Comparison of ENCODE assay signal across 8 mouse cellular contexts in genomic region chr17:9031241-9032141, GRCm38 (mm10). TPM values are rescaled to one million over a fixed set of nuclear protein-coding genes. Genes with fewer than 3 reads are reported as not detected.
DNase-seq lines count a peak whose midpoint lies in the region; ATAC-seq and TF ChIP-seq lines count a peak whose summit lies in the region.

No protein-coding gene starts in this region.

- no peaks in the 10 kb centered on the region for H3K9me3 ChIP-seq in hindbrain, embryonic 16.5 days (ENCODE audit: control insufficient read depth, low read length)

- H3K9ac ChIP-seq in hindbrain, embryonic 16.5 days (ENCODE audit: low read depth, low read length), result peak overlapping the region; percentile 28

- POLR2A ChIA-PET in Patski (lab: Charles Lee), result no interaction called here

- ATAC-seq in Patski, result peak; percentile 82
- ATAC-seq in hindbrain, embryonic 16.5 days, result peak; percentile 90

- H3K4me2 ChIP-seq in hindbrain, embryonic 16.5 days (ENCODE audit: low read length), result peak overlapping the region; percentile 36

- peak overlapping the region; percentile 65 for H3K27ac ChIP-seq in hindbrain, embryonic 16.5 days (ENCODE audit: low read depth, low read length)

- H3K27me3 ChIP-seq in Patski, result peaks cover 6% of the 10 kb centered on the region
- no peaks in the 10 kb centered on the region for H3K27me3 ChIP-seq in hindbrain, embryonic 16.5 days (replicated peaks; ENCODE audit: control insufficient read depth, insufficient read depth, low read length)

- no peak overlapping the region for H3K4me3 ChIP-seq in hindbrain, embryonic 16.5 days (ENCODE audit: low read length)

- no peak for DNase-seq in Patski (ENCODE audit: low read depth, low spot score)
- DNase-seq in cerebellum, postnatal 14 days, result peak; percentile 95 to 96
- DNase-seq in gastrocnemius, adult 18-20 months (ENCODE audit: low spot score), result peak; percentile 88
- peak; percentile 73 for DNase-seq in left cerebral cortex, adult 11 months (ENCODE audit: low spot score)
- DNase-seq in lung, postnatal 36 days, result peak; percentile 79
- DNase-seq in right cerebral cortex, adult 18-20 months, result peak; percentile 85
- peak; percentile 33 for DNase-seq in urinary bladder, postnatal 10 days (ENCODE audit: low spot score)

- peaks cover 18% of the 10 kb centered on the region for H3K4me1 ChIP-seq in hindbrain, embryonic 16.5 days (ENCODE audit: control insufficient read depth, insufficient read depth, low read depth, low read length)

- in situ Hi-C loops in Patski (cut with MboI; ENCODE audit: low pct_unique_long_range_greater_than_20kb), result loop anchor here (10.0 kb wide), 1 partner anchor 133 kb away; no protein-coding TSS in a partner anchor

- CTCF ChIA-PET in Patski (lab: Charles Lee), result interaction anchor here (0.9 to 2.2 kb wide), 7 partner anchors 10 to 715 kb away, joined by 3 to 10 read pairs (median 6); no protein-coding TSS in a partner anchor

- H3K36me3 ChIP-seq in hindbrain, embryonic 16.5 days (ENCODE audit: control insufficient read depth, insufficient read depth, low read length), result no peaks in the 10 kb centered on the region

- 12% methylated on average over 24 of the region's 24 CpGs for whole genome bisulfite sequencing in hindbrain, embryonic 16.5 days

- TF ChIP-seq CTCF in Patski (IDR thresholded peaks at IDR 0.05), result peak; percentile 93

RNA-seq across cellular contexts. Expression of gene 1700010I14Rik, which starts 43.4 kb away (rescaled TPM):
- 3.9 TPM for polyA plus RNA-seq in Patski (2021)
- total RNA-seq in gastrocnemius, adult 18-20 months (2021), result under 1 TPM; 0.24 to 0.30 TPM
- polyA plus RNA-seq in hindbrain, embryonic 16.5 days (2015; fragmentation: Nextera tagmentation; extraction: Ambion mirVana), result 2.4 TPM in 2 replicates
